Mouse (Mus musculus) thymus, postnatal 0 days (tissue): ENCODE data around the gene Pla2g15. TPM values are rescaled to one million over a fixed set of nuclear protein-coding genes. Genes with fewer than 3 reads are reported as not detected.
A peak's percentile ranks its signal among the peaks of the same experiment; 100 is the strongest.
"Not testable (repeated sequence)": the region's sequence is repeated elsewhere in the genome, so short reads cannot be mapped to it uniquely, and the experiment has no call there.

Source experiments
- DNase-seq: peaks from one replicate; pipeline ENCODE4 v3.0.0-alpha.2; 2015; ENCODE audit warnings: low spot score
- polyA plus RNA-seq: library from polyadenylated mRNA; unstranded; fragments of >200 nt; fragmentation: Nextera tagmentation; extraction: Ambion mirVana; gene quantifications from 2 replicates; pipeline ENCODE4 v1.2.1, GENCODE M21; 2015

The Pla2g15 gene
- polyA plus RNA-seq, 1 experiment from 2014 or later: 11.7 TPM

- DNase-seq: peak; percentile 91
Observed at GRCm38 (mm10) chr8:106168356-106169016, 18.3 kb downstream of the Pla2g15 start, which contains the start of gene Slc7a6. Gene Slc7a6, plus strand, starts transcription at chr8:106168857.

- DNase-seq: peak; percentile 45
Observed at GRCm38 (mm10) chr8:106169017-106169933, 19.1 kb downstream of the Pla2g15 start.

- peak; percentile 26 for DNase-seq
Observed at GRCm38 (mm10) chr8:106169934-106170480, 19.8 kb downstream of the Pla2g15 start.

GRCm38 (mm10) chr8:106173566-106173965 is 23.4 kb downstream of the Pla2g15 start:
- DNase-seq: no peak

GRCm38 (mm10) chr8:106176891-106177290 is 26.7 kb downstream of the Pla2g15 start:
- DNase-seq: no peak

GRCm38 (mm10) chr8:106177594-106177993 is 27.4 kb downstream of the Pla2g15 start:
- no peak for DNase-seq

- no peak for DNase-seq
Observed at GRCm38 (mm10) chr8:106178428-106178827, 28.2 kb downstream of the Pla2g15 start.

- no peak for DNase-seq
Observed at GRCm38 (mm10) chr8:106185628-106186270, 35.5 kb downstream of the Pla2g15 start.

- DNase-seq: no peak
Observed at GRCm38 (mm10) chr8:106186394-106186793, 36.2 kb downstream of the Pla2g15 start.

- no peak for DNase-seq
Observed at GRCm38 (mm10) chr8:106189162-106189561, 39.0 kb downstream of the Pla2g15 start.

- no peak for DNase-seq
Observed at GRCm38 (mm10) chr8:106191639-106192038, 41.4 kb downstream of the Pla2g15 start.

- DNase-seq: no peak
Observed at GRCm38 (mm10) chr8:106193162-106193561, 43.0 kb downstream of the Pla2g15 start.

GRCm38 (mm10) chr8:106194062-106194461 is 43.9 kb downstream of the Pla2g15 start:
- DNase-seq: no peak

GRCm38 (mm10) chr8:106198741-106199140 is 48.5 kb downstream of the Pla2g15 start:
- DNase-seq: peak; percentile 56

- not testable (repeated sequence) for DNase-seq
Observed at GRCm38 (mm10) chr8:106199596-106199995, 49.4 kb downstream of the Pla2g15 start.

GRCm38 (mm10) chr8:106210035-106210731 is 60.0 kb downstream of the Pla2g15 start:
- no peak for DNase-seq

GRCm38 (mm10) chr8:106210821-106211345 is 60.7 kb downstream of the Pla2g15 start, which contains the start of the genes Slc7a6os and Prmt7:
Gene Slc7a6os, minus strand, starts transcription at chr8:106210935.
Gene Prmt7, plus strand, starts transcription at chr8:106210936.
- DNase-seq: peak; percentile 94

GRCm38 (mm10) chr8:106211421-106211820 is 61.2 kb downstream of the Pla2g15 start:
- DNase-seq: no peak

GRCm38 (mm10) chr8:106213959-106214358 is 63.8 kb downstream of the Pla2g15 start:
- no peak for DNase-seq
